Mouse (Mus musculus): ENCODE data around the gene Ppp6r3. TPM values are rescaled to one million over a fixed set of nuclear protein-coding genes. Genes with fewer than 3 reads are reported as not detected.
"Not testable (repeated sequence)": the region's sequence is repeated elsewhere in the genome, so short reads cannot be mapped to it uniquely, and the experiment has no call there.

The Ppp6r3 gene
- polyA plus RNA-seq (2012; rRNA removed) = 46.7 and 53.7 TPM in 2 replicates

- peak; percentile 92 for DNase-seq (ENCODE audit: low spot score)
Measured at GRCm38 (mm10) chr19:3575632-3576384, at the start of gene Ppp6r3. TSS of gene Ppp6r3 (minus strand) at chr19:3575749.

- DNase-seq (ENCODE audit: low spot score) = no peak
Measured at GRCm38 (mm10) chr19:3625111-3625510, 49.6 kb upstream of the Ppp6r3 start.

DNA sequence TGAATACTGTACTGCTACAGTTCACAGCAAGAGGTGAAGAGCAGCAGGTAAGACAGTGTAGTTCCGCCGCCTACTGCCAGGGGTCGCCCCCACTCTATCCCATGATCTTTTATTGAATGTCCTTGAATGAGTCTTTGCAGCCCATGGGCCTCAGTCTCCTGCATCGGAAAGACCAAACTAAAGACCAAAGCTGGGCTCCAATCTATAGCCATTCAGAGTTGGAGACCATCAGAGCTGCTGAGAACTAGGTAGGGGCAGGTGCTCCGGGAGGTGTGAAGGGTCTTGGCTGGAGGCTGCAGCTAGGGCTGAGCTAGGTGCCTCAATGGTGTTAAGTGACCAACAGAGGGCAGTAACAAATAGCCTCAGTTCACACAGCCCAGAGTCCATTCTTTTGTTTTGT, 48.3 kb upstream of the Ppp6r3 start:
- no peak for DNase-seq (ENCODE audit: low spot score)

DNA sequence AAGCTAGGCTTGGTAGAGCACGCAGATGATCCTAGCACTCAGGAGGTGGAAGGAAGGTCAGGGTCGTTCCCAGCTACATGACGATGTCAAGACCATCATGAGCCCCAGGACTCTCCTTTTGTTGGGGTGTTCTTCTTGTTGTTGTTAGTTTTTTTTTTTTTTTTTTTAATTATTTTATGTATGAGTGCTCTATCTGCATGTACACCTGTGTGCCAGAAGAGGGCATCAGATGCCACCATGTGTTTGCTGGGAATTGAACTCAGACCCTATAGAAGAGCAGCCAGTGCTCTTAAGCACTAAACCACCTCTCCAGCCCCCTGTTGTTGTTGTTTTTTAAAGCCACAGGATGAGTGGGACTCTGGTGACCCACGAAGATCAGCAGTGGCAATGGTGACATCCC, 47.7 kb upstream of the Ppp6r3 start:
- DNase-seq (ENCODE audit: low spot score) = no peak

DNA sequence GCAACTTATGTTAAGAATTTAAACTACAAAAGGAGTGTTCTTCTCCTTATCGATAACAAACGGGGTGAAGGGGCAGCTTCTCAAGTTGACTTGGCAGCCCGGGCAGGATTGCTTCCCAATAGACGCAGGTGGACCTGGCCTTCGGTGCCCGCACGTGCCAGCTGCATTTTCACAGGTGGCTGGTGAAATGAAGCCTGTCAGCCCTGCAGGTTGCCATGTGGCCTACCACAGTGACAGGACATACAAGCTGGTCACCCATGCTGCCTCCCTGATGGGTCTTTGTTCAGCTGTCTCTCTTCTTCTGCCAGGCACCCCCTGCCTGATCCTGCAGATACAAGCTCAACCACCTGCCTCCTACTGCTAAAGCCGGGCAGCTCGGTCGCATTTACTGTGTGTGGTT, 45.3 kb upstream of the Ppp6r3 start:
- DNase-seq (ENCODE audit: low spot score) = no peak

- no peak for DNase-seq (ENCODE audit: low spot score)
Measured at GRCm38 (mm10) chr19:3619359-3619758, 43.8 kb upstream of the Ppp6r3 start.

GRCm38 (mm10) chr19:3613991-3614390, 38.4 kb upstream of the Ppp6r3 start:
- DNase-seq (ENCODE audit: low spot score) = peak; percentile 18

DNA sequence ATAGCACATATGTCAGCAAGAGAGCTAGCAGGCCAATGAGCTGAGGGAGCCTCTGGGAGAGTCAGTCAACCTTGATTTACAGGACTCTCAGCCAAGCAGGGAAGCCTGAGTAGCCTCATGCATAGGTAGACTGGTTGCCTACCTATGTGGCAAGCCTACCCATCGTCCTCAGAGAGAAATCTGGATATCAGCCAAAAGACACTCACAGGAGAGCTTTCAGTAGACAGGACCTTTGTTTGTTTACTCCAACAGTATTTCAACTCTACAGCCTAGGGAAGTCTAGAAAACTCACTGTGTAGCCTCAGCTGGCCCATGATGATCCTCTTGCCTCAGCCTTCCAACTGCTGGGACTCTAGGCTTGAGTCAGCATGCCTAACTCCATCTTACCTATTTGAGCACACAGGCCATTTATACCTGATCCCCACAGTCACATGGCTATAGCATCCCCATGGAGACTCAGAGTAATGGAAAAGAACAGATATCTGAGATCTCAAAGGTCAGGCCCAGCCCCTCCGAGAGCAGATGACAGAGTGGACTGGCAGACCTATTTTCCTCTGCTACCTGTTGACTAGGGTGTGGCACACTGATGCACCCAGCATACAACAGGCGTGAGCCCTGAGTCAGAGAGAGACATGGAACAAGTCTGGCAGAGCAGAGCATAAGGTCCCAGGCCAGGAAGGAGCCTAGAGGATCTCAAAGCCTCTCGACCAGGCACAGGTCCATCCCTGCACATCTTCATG, 37.2 kb upstream of the Ppp6r3 start:
- DNase-seq (ENCODE audit: low spot score) = peak; percentile 14

GRCm38 (mm10) chr19:3611730-3612129, 36.2 kb upstream of the Ppp6r3 start:
- peak; percentile 15 for DNase-seq (ENCODE audit: low spot score)

DNA sequence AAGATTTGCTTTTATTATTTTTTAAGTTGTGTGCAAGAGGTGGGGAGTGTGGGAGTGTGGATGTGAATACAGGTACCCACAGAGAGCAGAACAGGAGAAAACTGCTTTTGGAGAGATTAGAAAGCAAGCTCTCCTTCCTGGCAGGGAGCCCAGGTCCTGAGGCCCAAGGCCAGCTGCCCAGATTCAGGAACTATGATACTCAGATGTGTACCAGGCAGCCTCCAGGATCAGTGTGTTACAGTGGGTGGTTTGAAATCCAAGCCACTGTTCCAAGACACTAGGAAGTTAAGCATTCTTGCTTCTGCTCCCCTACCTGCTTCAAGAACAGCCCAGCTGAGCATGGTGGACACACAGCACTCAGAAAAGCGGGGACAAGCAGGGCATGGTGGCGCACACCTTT, 35.3 kb upstream of the Ppp6r3 start:
- no peak for DNase-seq (ENCODE audit: low spot score)

DNA sequence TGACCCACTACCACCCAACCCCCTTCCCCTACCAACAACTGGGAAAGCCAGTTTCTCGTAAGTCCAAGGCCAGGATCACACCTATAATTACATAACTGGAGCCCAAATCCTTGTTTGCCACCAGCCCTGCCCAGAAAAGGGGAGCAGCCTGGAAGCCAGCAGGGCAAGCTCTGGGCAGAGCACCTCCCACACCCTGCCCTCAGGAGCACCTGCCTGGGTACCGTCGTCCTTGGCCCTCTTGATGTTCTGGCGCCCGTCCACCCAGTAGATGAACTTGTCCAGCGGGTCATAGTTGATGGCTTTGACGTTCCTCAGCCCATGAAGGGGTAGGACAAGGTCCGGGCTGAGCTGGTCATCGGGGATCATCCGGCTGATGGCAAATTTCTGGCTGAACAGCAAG, 34.3 kb upstream of the Ppp6r3 start:
- DNase-seq (ENCODE audit: low spot score) = peak; percentile 20

GRCm38 (mm10) chr19:3594316-3594715, 18.8 kb upstream of the Ppp6r3 start:
- no peak for DNase-seq (ENCODE audit: low spot score)

- no peak for DNase-seq (ENCODE audit: low spot score)
Measured at GRCm38 (mm10) chr19:3593379-3594055, 18.0 kb upstream of the Ppp6r3 start.

DNA sequence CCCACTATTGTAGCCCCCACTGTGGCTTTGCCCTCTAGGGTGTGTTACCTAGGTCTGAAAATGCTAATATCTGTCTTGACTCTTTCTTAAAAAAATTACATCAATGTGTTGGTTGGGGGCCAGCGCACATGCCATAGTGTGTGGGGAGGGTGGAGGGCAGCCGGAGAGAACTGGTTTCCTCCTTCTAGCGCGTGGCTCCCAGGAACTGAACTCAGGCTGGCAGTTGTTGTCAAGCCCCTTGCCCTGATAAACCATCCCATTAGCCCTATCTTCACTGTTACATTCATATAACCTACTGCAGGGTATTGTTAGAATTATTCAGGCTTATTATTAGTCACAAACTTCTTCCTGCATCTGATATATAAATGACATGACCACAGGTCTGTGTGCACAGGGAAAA, 14.4 kb upstream of the Ppp6r3 start:
- DNase-seq (ENCODE audit: low spot score) = no peak

- no peak for DNase-seq (ENCODE audit: low spot score)
Measured at GRCm38 (mm10) chr19:3589547-3589946, 14.0 kb upstream of the Ppp6r3 start.

DNA sequence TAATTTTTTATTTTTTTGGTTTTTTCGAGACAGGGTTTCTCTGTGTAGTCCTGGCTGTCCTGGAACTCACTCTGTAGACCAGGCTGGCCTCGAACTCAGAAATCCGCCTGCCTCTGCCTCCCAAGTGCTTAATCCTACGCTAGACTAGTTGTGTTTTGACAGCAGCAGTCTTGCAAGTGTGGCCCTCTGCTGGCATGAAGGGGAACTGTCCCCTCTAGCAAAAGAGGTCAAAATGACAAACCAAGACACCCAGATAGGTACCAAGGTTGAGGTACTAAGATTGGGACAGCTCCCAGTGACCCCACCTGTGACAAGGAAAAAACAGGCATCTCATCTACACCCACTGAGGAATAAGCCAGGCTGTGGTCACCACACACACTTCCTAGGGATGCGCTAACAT, 12.2 kb upstream of the Ppp6r3 start:
- DNase-seq (ENCODE audit: low spot score) = not testable (repeated sequence)

GRCm38 (mm10) chr19:3586540-3586939, 11.0 kb upstream of the Ppp6r3 start:
- no peak for DNase-seq (ENCODE audit: low spot score)

GRCm38 (mm10) chr19:3586026-3586425, 10.5 kb upstream of the Ppp6r3 start:
- DNase-seq (ENCODE audit: low spot score) = no peak

DNA sequence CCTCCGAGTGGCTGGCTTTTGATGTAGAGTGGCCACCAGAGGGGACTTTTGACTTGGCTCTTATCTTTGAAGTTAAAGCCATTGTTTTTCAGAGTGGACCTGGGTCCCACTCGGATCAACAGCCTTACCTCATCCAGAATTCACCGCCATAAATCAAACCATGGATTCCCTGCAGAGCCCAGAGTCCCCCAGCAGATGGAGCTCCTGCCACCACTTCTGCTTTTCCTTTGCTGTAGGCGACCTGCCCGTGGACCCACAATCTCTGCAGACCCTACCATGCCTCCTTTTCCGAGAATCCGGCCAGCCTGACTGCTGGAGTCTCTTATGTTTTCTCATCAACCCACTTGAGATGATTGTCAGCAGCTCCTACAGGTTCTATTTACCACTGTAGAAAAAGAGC, 5.8 kb upstream of the Ppp6r3 start:
- DNase-seq (ENCODE audit: low spot score) = no peak

DNA sequence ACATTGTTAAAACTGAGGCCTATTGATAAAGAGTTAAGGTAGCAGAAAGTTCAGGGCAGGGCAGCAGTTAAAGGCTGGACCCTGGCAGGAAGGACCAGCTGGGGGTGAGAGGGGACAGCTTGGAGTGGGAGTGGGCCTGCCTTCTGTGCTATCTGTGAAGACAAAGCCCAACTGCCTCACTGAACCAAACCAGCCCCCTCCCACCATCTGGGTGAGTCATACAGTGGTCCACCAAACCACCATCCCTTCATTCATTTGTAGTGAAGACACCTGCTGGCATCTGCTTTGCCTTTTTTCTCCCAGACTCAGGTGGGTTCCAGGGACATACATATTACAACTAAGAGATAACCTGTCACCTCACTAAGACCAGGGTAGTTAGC, 2.4 kb upstream of the Ppp6r3 start:
- no peak for DNase-seq (ENCODE audit: low spot score)

DNA sequence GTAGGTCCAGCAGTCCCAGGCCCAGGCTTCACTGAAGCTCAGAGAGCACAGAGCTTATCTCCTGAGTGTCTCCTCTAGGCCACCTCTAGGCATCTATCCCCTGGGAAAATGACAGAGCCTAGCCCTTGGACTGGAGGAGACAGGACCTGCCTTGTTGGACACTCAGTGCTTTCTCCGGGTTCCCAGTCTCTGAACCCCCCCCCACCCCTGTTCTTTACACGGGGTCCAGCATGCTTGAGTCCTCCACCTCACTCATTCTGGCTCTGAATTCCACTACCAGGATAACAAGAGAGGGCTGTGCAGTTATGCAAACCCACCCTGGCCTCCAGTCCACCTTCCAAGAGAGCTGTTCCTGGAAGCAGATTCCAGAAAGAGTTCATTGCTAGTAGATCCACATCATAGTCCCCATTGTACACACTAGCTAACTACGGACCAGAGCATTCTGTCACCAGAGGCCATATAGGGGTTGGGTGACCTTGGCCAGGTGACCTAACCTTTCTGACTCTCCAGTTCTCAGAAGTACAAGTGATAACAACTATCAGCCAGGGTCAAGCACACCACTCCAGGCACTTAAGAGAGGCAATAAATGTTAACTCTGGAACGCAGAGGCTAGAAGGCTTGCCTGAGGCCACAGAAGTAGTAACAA, 1.8 kb upstream of the Ppp6r3 start:
- DNase-seq (ENCODE audit: low spot score) = no peak
